Mouse (Mus musculus) spleen, adult 2 months (tissue): Measurements from ENCODE around the gene Muc3.

Source experiments
- CTCF ChIP-seq: fragments of 200-500 bp; IDR thresholded peaks from 2 replicates; pipeline ENCODE4 v1.5.1; 2011; ENCODE audit warnings: mild to moderate bottlenecking, inconsistent platforms; ENCODE audit not compliant: insufficient read depth, insufficient read length, insufficient replicate concordance; ENCODE audit errors: extremely low read depth
- POLR2A ChIP-seq: fragments of 200-500 bp; IDR thresholded peaks from 2 replicates; pipeline ENCODE4 v1.6.1; 2011; ENCODE audit warnings: low read depth, low read length, inconsistent platforms

DNA sequence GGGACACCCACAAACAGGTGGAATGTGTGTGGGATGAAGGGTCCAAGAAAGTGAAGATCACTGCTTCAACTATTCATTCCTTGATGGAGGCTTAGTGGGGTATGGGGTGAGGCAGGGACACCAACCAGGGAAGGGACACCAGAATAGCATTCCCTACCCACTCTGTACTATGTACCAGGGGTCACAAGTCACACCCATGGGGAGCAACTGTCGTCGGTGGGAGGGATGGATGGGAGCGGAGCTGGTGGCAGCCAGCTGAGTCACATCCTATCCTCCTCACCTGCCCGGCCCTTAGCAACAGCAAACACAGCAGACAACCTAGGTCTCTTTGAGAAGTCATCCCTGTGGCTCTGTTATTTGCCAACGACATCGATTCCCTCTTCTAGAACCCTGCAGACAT, 18.4 kb upstream of the Muc3 start:
- no peak for TF ChIP-seq CTCF
- TF ChIP-seq POLR2A: no peak
